Mouse (Mus musculus): ENCODE data around the gene Ubxn11. TPM values are rescaled to one million over a fixed set of nuclear protein-coding genes. Genes with fewer than 3 reads are reported as not detected.
A peak's percentile ranks its signal among the peaks of the same experiment; 100 is the strongest.

Gene Ubxn11
- polyA plus RNA-seq, 1 experiment from 2014 or later: 4.4 TPM

DNA sequence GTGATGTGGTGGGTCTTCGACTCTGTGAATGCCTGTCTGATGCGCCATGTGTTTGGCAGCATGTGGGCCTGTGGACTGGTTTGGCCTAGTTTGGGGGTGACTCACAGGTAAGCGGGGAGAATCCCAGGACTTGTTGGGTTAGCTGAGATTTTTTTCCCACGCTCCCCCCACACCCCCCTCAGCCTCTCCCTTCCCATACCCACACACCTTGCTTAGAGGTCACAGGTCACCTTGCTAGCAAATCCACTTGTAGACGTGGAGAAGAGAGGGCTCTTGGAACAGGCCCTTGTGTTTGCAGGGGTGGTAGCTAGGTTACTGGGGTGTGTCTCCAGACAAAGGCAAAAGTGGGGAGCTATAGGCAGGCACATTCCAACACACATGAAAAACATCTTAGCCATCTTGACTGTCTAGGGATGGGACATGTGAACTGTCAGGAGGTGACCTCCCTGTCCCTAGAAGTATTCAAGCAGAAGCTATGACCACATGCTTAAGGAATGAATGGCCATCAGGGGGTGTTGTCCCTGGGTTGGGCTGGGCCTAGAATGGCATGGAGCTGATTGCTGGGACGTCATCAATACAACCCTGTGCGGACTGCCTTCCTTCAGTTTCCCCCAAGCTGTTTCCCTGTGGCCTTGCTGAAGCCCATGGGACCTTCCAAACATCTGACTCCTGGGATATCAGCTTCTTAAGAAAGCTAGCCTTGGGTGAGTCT lies 34.4 kb upstream of the Ubxn11 start:
- H3K9me3 ChIP-seq: no peaks in the 10 kb centered on the region
- 0 out of 2 replicates have a peak overlapping the region, but pooled peaks have one; percentile 14 for H3K4me3 ChIP-seq (replicated peaks)
- H3K27ac ChIP-seq: peak overlapping the region; percentile 61
- H3K36me3 ChIP-seq: no peaks in the 10 kb centered on the region
- peak; percentile 23 for ATAC-seq
- WGBS: 63% methylated on average over 7 of the region's 7 CpGs
- peak overlapping the region; percentile 52 for H3K4me2 ChIP-seq (replicated peaks)
- H3K4me1 ChIP-seq (replicated peaks): peaks cover 5% of the 10 kb centered on the region; the same call in 1 of the 2 replicates
- H3K9ac ChIP-seq: no peak overlapping the region
- peaks cover 5% of the 10 kb centered on the region; the same call in 1 of the 2 replicates for H3K27me3 ChIP-seq (replicated peaks)

- H3K4me1 ChIP-seq (replicated peaks): peaks cover 5% of the 10 kb centered on the region; the same call in 1 of the 2 replicates
- H3K27ac ChIP-seq: peak overlapping the region; percentile 23; the same call in 1 of the 2 replicates
- WGBS: 80% methylated on average over 4 of the region's 4 CpGs
- H3K36me3 ChIP-seq: no peaks in the 10 kb centered on the region
- no peaks in the 10 kb centered on the region for H3K9me3 ChIP-seq
- H3K9ac ChIP-seq: no peak overlapping the region
- H3K4me3 ChIP-seq (replicated peaks): no peak overlapping the region
- peak overlapping the region; percentile 30 for H3K4me2 ChIP-seq (replicated peaks)
- ATAC-seq: peak; percentile 50
- peaks cover 5% of the 10 kb centered on the region; the same call in 1 of the 2 replicates for H3K27me3 ChIP-seq (replicated peaks)
These were observed 33.4 kb upstream of the Ubxn11 start for GRCm38 (mm10) chr4:134068793-134069580.

DNA sequence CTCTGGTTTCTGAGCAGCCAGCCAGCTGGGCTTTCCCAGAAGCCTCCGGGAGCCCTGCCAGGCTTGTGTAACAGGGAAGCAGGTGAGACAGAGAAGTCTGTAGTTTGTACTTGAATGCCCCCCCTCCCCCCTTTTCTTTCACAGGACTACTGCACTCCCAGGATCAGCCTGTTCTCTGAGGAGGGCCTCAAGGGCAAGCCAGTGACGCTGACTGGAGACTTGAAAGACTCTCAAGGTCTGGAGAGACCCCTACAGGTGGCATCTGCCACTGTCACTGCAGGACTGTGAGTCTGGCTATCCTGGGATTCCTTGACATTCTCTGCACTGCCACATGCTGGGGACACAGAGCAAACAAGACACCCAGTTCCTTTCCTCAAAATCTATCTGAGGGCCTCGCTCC lies 23.7 kb upstream of the Ubxn11 start:
- no peak for ATAC-seq
- Histone ChIP-seq H3K36me3 (no peaks in the 10 kb centered on the region), H3K27ac (no peak overlapping the region), H3K4me1 (replicated peaks) (peaks cover 18% of the 10 kb centered on the region), H3K9ac (no peak overlapping the region), H3K4me2 (replicated peaks) (no peak overlapping the region), H3K9me3 (no peaks in the 10 kb centered on the region), H3K4me3 (replicated peaks) (no peak overlapping the region), H3K27me3 (replicated peaks) (no peaks in the 10 kb centered on the region)
- WGBS: 21% methylated on average over 3 of the region's 3 CpGs

- no peak overlapping the region for H3K27ac ChIP-seq
- peaks cover 5% of the 10 kb centered on the region; the same call in 1 of the 2 replicates for H3K36me3 ChIP-seq
- H3K4me1 ChIP-seq (replicated peaks): peaks cover 18% of the 10 kb centered on the region
- H3K4me2 ChIP-seq (replicated peaks): no peak overlapping the region
- no peak overlapping the region for H3K9ac ChIP-seq
- no peaks in the 10 kb centered on the region for H3K27me3 ChIP-seq (replicated peaks)
- H3K4me3 ChIP-seq (replicated peaks): no peak overlapping the region
- 87% methylated on average over 4 of the region's 4 CpGs for WGBS
- ATAC-seq: no peak
- no peaks in the 10 kb centered on the region for H3K9me3 ChIP-seq
These were observed 21.7 kb upstream of the Ubxn11 start for GRCm38 (mm10) chr4:134080674-134081073.

DNA sequence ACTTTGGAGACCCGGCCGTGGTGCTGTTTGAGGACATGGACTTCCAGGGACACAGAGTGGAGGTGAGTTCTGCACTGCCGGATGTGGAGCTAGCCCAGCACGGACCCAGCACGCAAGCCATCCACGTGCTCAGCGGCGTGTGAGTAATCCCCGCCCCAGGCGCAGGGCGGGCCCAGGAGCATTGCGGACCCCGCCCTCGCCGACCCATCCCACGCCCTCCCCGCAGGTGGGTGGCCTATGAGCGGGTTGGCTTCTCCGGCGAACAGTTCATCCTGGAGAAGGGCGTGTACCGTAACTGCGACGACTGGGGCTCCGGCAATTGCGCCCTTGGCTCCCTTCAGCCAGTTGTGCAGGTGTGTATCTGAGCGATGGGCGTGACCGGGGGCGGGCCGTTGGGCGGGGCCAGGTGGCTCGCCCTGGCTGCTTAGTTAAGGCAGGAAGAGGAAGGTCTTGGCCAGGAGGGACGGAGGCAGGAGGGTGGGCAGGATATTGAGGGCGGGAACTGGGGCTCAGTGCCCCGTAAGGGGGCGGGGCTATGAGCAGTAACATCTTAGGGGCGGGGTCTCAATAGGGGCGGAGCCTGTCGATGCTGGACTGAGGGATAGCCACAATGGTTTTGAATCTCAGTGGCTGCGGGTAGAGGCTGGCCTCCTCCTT lies 20.5 kb upstream of the Ubxn11 start:
- peaks cover 5% of the 10 kb centered on the region; the same call in 1 of the 2 replicates for H3K36me3 ChIP-seq
- no peak overlapping the region for H3K27ac ChIP-seq
- H3K9me3 ChIP-seq: no peaks in the 10 kb centered on the region
- peak overlapping the region; percentile 34 for H3K4me3 ChIP-seq (replicated peaks)
- peaks cover 18% of the 10 kb centered on the region for H3K4me1 ChIP-seq (replicated peaks)
- peak overlapping the region; percentile 2 for H3K9ac ChIP-seq
- H3K4me2 ChIP-seq (replicated peaks): peak overlapping the region; percentile 70
- WGBS: under 1% methylated on average over 41 of the region's 41 CpGs
- ATAC-seq: peak; percentile 97
- H3K27me3 ChIP-seq (replicated peaks): no peaks in the 10 kb centered on the region

DNA sequence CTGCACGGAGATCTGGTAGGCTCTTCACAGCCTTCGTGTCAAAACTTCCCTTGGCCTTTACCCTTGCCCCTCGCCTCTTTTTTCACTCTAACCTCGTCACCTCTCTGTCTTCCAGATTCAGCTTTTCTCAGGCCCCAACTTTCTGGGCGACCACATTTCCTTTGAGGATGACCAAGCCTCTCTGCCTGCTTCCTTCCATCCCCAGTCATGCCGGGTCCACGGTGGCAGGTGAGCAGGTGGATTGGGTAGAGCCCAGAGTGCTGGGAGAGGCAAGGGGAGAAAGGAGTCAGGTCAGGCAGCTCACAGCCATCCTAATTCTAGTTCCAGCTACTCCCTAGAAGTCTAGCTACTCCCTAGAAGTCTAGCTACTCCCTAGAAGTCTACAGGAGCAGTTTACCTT lies 19.9 kb upstream of the Ubxn11 start:
- 9% methylated on average over 7 of the region's 7 CpGs for WGBS
- peak overlapping the region; percentile 70 for H3K4me2 ChIP-seq (replicated peaks)
- H3K36me3 ChIP-seq: peaks cover 5% of the 10 kb centered on the region; the same call in 1 of the 2 replicates
- no peaks in the 10 kb centered on the region for H3K27me3 ChIP-seq (replicated peaks)
- no peak overlapping the region; the same call in 1 of the 2 replicates for H3K9ac ChIP-seq
- H3K4me3 ChIP-seq (replicated peaks): peak overlapping the region; percentile 34
- H3K9me3 ChIP-seq: no peaks in the 10 kb centered on the region
- H3K27ac ChIP-seq: no peak overlapping the region
- H3K4me1 ChIP-seq (replicated peaks): peaks cover 20% of the 10 kb centered on the region
- ATAC-seq: no peak

- ATAC-seq: no peak
- H3K36me3 ChIP-seq: peaks cover 5% of the 10 kb centered on the region; the same call in 1 of the 2 replicates
- no peak overlapping the region for H3K4me3 ChIP-seq (replicated peaks)
- peaks cover 17% of the 10 kb centered on the region; the same call in 1 of the 2 replicates for H3K4me1 ChIP-seq (replicated peaks)
- WGBS: 90% methylated on average over 4 of the region's 4 CpGs
- H3K27ac ChIP-seq: no peak overlapping the region
- H3K9ac ChIP-seq: no peak overlapping the region
- no peaks in the 10 kb centered on the region for H3K9me3 ChIP-seq
- H3K27me3 ChIP-seq (replicated peaks): no peaks in the 10 kb centered on the region
- no peak overlapping the region for H3K4me2 ChIP-seq (replicated peaks)
These were observed 17.4 kb upstream of the Ubxn11 start for GRCm38 (mm10) chr4:134084999-134085398.

GRCm38 (mm10) chr4:134087412-134087811 lies 15.0 kb upstream of the Ubxn11 start:
- no peak overlapping the region for H3K4me2 ChIP-seq (replicated peaks)
- 0 out of 2 replicates have a peak, but pooled peaks cover 5% of the 10 kb centered on the region for H3K4me1 ChIP-seq (replicated peaks)
- H3K9me3 ChIP-seq: no peaks in the 10 kb centered on the region
- no peak overlapping the region for H3K9ac ChIP-seq
- no peak overlapping the region for H3K27ac ChIP-seq
- peak; percentile 72 for ATAC-seq
- H3K4me3 ChIP-seq (replicated peaks): no peak overlapping the region
- 32% methylated on average over 7 of the region's 7 CpGs for WGBS
- peaks cover 5% of the 10 kb centered on the region; the same call in 1 of the 2 replicates for H3K36me3 ChIP-seq
- no peaks in the 10 kb centered on the region for H3K27me3 ChIP-seq (replicated peaks)

DNA sequence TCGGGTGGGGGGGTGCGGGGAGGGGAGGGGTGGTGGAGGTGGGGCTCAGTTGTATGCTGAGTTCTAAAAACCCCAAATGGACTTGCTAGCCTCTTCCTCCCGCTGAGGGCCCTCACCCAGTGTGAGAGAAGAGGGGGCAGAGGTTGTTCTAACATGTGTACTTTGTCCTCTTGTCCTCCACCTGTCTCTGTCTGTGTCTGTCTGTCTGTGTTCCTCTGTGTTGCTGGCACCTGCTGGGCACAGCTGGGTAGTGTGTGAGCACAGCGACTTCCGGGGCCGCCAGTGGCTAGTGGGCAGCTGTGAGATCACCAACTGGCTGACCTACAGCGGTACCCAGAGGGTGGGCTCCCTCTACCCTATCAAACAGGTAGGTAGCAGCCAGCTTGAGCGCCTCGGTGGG lies 13.3 kb upstream of the Ubxn11 start:
- Histone ChIP-seq H3K27ac (no peak overlapping the region), H3K27me3 (replicated peaks) (no peaks in the 10 kb centered on the region), H3K4me1 (replicated peaks) (0 out of 2 replicates have a peak, but pooled peaks cover 3% of the 10 kb centered on the region), H3K9me3 (no peaks in the 10 kb centered on the region), H3K36me3 (peaks cover 5% of the 10 kb centered on the region; the same call in 1 of the 2 replicates), H3K4me2 (replicated peaks) (no peak overlapping the region), H3K9ac (no peak overlapping the region), H3K4me3 (replicated peaks) (no peak overlapping the region)
- 78% methylated on average over 9 of the region's 9 CpGs for WGBS
- ATAC-seq: no peak

- 80% methylated on average over 16 of the region's 16 CpGs for WGBS
- H3K27me3 ChIP-seq (replicated peaks): no peaks in the 10 kb centered on the region
- no peak overlapping the region for H3K9ac ChIP-seq
- no peak for ATAC-seq
- 0 out of 2 replicates have a peak, but pooled peaks cover 3% of the 10 kb centered on the region for H3K4me1 ChIP-seq (replicated peaks)
- no peak overlapping the region for H3K4me3 ChIP-seq (replicated peaks)
- no peaks in the 10 kb centered on the region for H3K9me3 ChIP-seq
- H3K4me2 ChIP-seq (replicated peaks): no peak overlapping the region
- H3K27ac ChIP-seq: no peak overlapping the region
- no peaks in the 10 kb centered on the region for H3K36me3 ChIP-seq
These were observed 11.7 kb upstream of the Ubxn11 start for GRCm38 (mm10) chr4:134090521-134091224.

- ATAC-seq: no peak
- no peaks in the 10 kb centered on the region for H3K27me3 ChIP-seq (replicated peaks)
- H3K4me2 ChIP-seq (replicated peaks): no peak overlapping the region
- 0 out of 2 replicates have a peak, but pooled peaks cover 3% of the 10 kb centered on the region for H3K4me1 ChIP-seq (replicated peaks)
- no peak overlapping the region for H3K9ac ChIP-seq
- no peak overlapping the region for H3K4me3 ChIP-seq (replicated peaks)
- H3K9me3 ChIP-seq: no peaks in the 10 kb centered on the region
- H3K27ac ChIP-seq: no peak overlapping the region
- WGBS: 82% methylated on average over 6 of the region's 6 CpGs
- H3K36me3 ChIP-seq: no peaks in the 10 kb centered on the region
These were observed 11.2 kb upstream of the Ubxn11 start for GRCm38 (mm10) chr4:134091225-134091529.

All from intestine, embryonic 15.5 days (tissue).